Mouse (Mus musculus): ENCODE measurements at regions not wholly inside any gene's neighbourhood (a gene's known extent, or its start where the extent isn't known, plus 50 kb on each side); places are given as distances from the start of the nearest gene placed in this dataset.
A peak's percentile ranks its signal among the peaks of the same experiment; 100 is the strongest.

GRCm38 (mm10) chr1:18465303-18465829 is 200.4 kb upstream of the Defb41 start:
- ATAC-seq (ENCODE audit: low FRiP score) = no peak
- Histone ChIP-seq H3K4me3 (ENCODE audit: low read depth, low read length) (no peak overlapping the region), H3K9ac (ENCODE audit: low read depth, low read length) (no peak overlapping the region), H3K36me3 (ENCODE audit: control insufficient read depth, insufficient read depth, low read length) (no peaks in the 10 kb centered on the region), H3K9me3 (ENCODE audit: control insufficient read depth, low read length) (no peaks in the 10 kb centered on the region), H3K27me3 (ENCODE audit: control insufficient read depth, insufficient read depth, low read length) (no peaks in the 10 kb centered on the region), H3K4me1 (replicated peaks; ENCODE audit: control insufficient read depth, insufficient read depth, low read length) (peaks cover 2% of the 10 kb centered on the region; the same call in 1 of the 2 replicates), H3K4me2 (replicated peaks; ENCODE audit: low read depth, low read length) (no peak overlapping the region), H3K27ac (ENCODE audit: low read depth, low read length) (no peak overlapping the region)
- WGBS = 86% methylated on average over 3 of the region's 3 CpGs
- no peak for DNase-seq (ENCODE audit: low spot score)

GRCm38 (mm10) chr1:18463218-18463617 is 198.3 kb upstream of the Defb41 start:
- Histone ChIP-seq H3K9ac (ENCODE audit: low read depth, low read length) (no peak overlapping the region), H3K27ac (ENCODE audit: low read depth, low read length) (peak overlapping the region; percentile 47; the same call in 1 of the 2 replicates), H3K27me3 (ENCODE audit: control insufficient read depth, insufficient read depth, low read length) (no peaks in the 10 kb centered on the region), H3K4me3 (ENCODE audit: low read depth, low read length) (no peak overlapping the region), H3K4me1 (replicated peaks; ENCODE audit: control insufficient read depth, insufficient read depth, low read length) (peaks cover 2% of the 10 kb centered on the region; the same call in 1 of the 2 replicates), H3K9me3 (ENCODE audit: control insufficient read depth, low read length) (no peaks in the 10 kb centered on the region), H3K4me2 (replicated peaks; ENCODE audit: low read depth, low read length) (no peak overlapping the region), H3K36me3 (ENCODE audit: control insufficient read depth, insufficient read depth, low read length) (no peaks in the 10 kb centered on the region)
- ATAC-seq (ENCODE audit: low FRiP score) (peak; percentile 87), DNase-seq (ENCODE audit: low spot score) (peak; percentile 41)
- WGBS = 8% methylated on average over 1 of the region's 1 CpGs

GRCm38 (mm10) chr1:18416297-18416732 is 151.4 kb upstream of the Defb41 start:
- peak; percentile 95 for ATAC-seq (ENCODE audit: low FRiP score)
- H3K9me3 ChIP-seq (ENCODE audit: control insufficient read depth, low read length) = no peaks in the 10 kb centered on the region
- H3K4me3 ChIP-seq (ENCODE audit: low read depth, low read length) = no peak overlapping the region
- H3K4me2 ChIP-seq (replicated peaks; ENCODE audit: low read depth, low read length) = 0 out of 2 replicates have a peak overlapping the region, but pooled peaks have one; percentile 1
- peak; percentile 67 for DNase-seq (ENCODE audit: low spot score)
- H3K4me1 ChIP-seq (replicated peaks; ENCODE audit: control insufficient read depth, insufficient read depth, low read length) = no peaks in the 10 kb centered on the region
- H3K36me3 ChIP-seq (ENCODE audit: control insufficient read depth, insufficient read depth, low read length) = no peaks in the 10 kb centered on the region
- H3K9ac ChIP-seq (ENCODE audit: low read depth, low read length) = no peak overlapping the region
- H3K27me3 ChIP-seq (ENCODE audit: control insufficient read depth, insufficient read depth, low read length) = no peaks in the 10 kb centered on the region
- H3K27ac ChIP-seq (ENCODE audit: low read depth, low read length) = peak overlapping the region; percentile 47; the same call in 1 of the 2 replicates
- 18% methylated on average over 3 of the region's 3 CpGs for WGBS

GRCm38 (mm10) chr1:18415879-18416278 is 150.9 kb upstream of the Defb41 start:
- H3K4me2 ChIP-seq (replicated peaks; ENCODE audit: low read depth, low read length) = 0 out of 2 replicates have a peak overlapping the region, but pooled peaks have one; percentile 1
- ATAC-seq (ENCODE audit: low FRiP score) (peak; percentile 73), DNase-seq (ENCODE audit: low spot score) (peak; percentile 33)
- WGBS = 21% methylated on average over 2 of the region's 2 CpGs
- no peaks in the 10 kb centered on the region for H3K4me1 ChIP-seq (replicated peaks; ENCODE audit: control insufficient read depth, insufficient read depth, low read length)
- no peak overlapping the region for H3K9ac ChIP-seq (ENCODE audit: low read depth, low read length)
- H3K27me3 ChIP-seq (ENCODE audit: control insufficient read depth, insufficient read depth, low read length) = no peaks in the 10 kb centered on the region
- peak overlapping the region; percentile 47; the same call in 1 of the 2 replicates for H3K27ac ChIP-seq (ENCODE audit: low read depth, low read length)
- no peak overlapping the region for H3K4me3 ChIP-seq (ENCODE audit: low read depth, low read length)
- H3K36me3 ChIP-seq (ENCODE audit: control insufficient read depth, insufficient read depth, low read length) = no peaks in the 10 kb centered on the region
- H3K9me3 ChIP-seq (ENCODE audit: control insufficient read depth, low read length) = no peaks in the 10 kb centered on the region

GRCm38 (mm10) chr1:18412746-18413145 is 147.8 kb upstream of the Defb41 start:
- WGBS = 62% methylated on average over 2 of the region's 2 CpGs
- DNase-seq (ENCODE audit: low spot score) (peak; percentile 10), ATAC-seq (ENCODE audit: low FRiP score) (no peak)
- Histone ChIP-seq H3K27me3 (ENCODE audit: control insufficient read depth, insufficient read depth, low read length) (no peaks in the 10 kb centered on the region), H3K36me3 (ENCODE audit: control insufficient read depth, insufficient read depth, low read length) (no peaks in the 10 kb centered on the region), H3K4me1 (replicated peaks; ENCODE audit: control insufficient read depth, insufficient read depth, low read length) (no peaks in the 10 kb centered on the region), H3K9me3 (ENCODE audit: control insufficient read depth, low read length) (no peaks in the 10 kb centered on the region), H3K4me3 (ENCODE audit: low read depth, low read length) (no peak overlapping the region), H3K4me2 (replicated peaks; ENCODE audit: low read depth, low read length) (no peak overlapping the region), H3K27ac (ENCODE audit: low read depth, low read length) (no peak overlapping the region), H3K9ac (ENCODE audit: low read depth, low read length) (no peak overlapping the region)

GRCm38 (mm10) chr1:18389591-18389990 is 124.7 kb upstream of the Defb41 start:
- Histone ChIP-seq H3K27ac (ENCODE audit: low read depth, low read length) (no peak overlapping the region), H3K4me3 (ENCODE audit: low read depth, low read length) (no peak overlapping the region), H3K27me3 (ENCODE audit: control insufficient read depth, insufficient read depth, low read length) (no peaks in the 10 kb centered on the region), H3K9ac (ENCODE audit: low read depth, low read length) (no peak overlapping the region), H3K4me2 (replicated peaks; ENCODE audit: low read depth, low read length) (no peak overlapping the region), H3K36me3 (ENCODE audit: control insufficient read depth, insufficient read depth, low read length) (no peaks in the 10 kb centered on the region), H3K9me3 (ENCODE audit: control insufficient read depth, low read length) (no peaks in the 10 kb centered on the region), H3K4me1 (replicated peaks; ENCODE audit: control insufficient read depth, insufficient read depth, low read length) (no peaks in the 10 kb centered on the region)
- ATAC-seq (ENCODE audit: low FRiP score) (peak; percentile 43; the same call in 1 of the 2 replicates), DNase-seq (ENCODE audit: low spot score) (no peak)

GRCm38 (mm10) chr1:18384079-18384478 is 119.1 kb upstream of the Defb41 start:
- no peaks in the 10 kb centered on the region for H3K36me3 ChIP-seq (ENCODE audit: control insufficient read depth, insufficient read depth, low read length)
- no peak for DNase-seq (ENCODE audit: low spot score)
- no peak overlapping the region for H3K27ac ChIP-seq (ENCODE audit: low read depth, low read length)
- ATAC-seq (ENCODE audit: low FRiP score) = no peak
- no peak overlapping the region for H3K4me3 ChIP-seq (ENCODE audit: low read depth, low read length)
- 75% methylated on average over 4 of the region's 4 CpGs for WGBS
- H3K9me3 ChIP-seq (ENCODE audit: control insufficient read depth, low read length) = no peaks in the 10 kb centered on the region
- no peaks in the 10 kb centered on the region for H3K27me3 ChIP-seq (ENCODE audit: control insufficient read depth, insufficient read depth, low read length)
- H3K4me1 ChIP-seq (replicated peaks; ENCODE audit: control insufficient read depth, insufficient read depth, low read length) = no peaks in the 10 kb centered on the region
- H3K4me2 ChIP-seq (replicated peaks; ENCODE audit: low read depth, low read length) = no peak overlapping the region
- no peak overlapping the region for H3K9ac ChIP-seq (ENCODE audit: low read depth, low read length)

- H3K4me1 ChIP-seq (replicated peaks; ENCODE audit: control insufficient read depth, insufficient read depth, low read length) = no peaks in the 10 kb centered on the region
- no peak overlapping the region for H3K27ac ChIP-seq (ENCODE audit: low read depth, low read length)
- H3K4me3 ChIP-seq (ENCODE audit: low read depth, low read length) = no peak overlapping the region
- H3K4me2 ChIP-seq (replicated peaks; ENCODE audit: low read depth, low read length) = no peak overlapping the region
- DNase-seq (ENCODE audit: low spot score) (peak; percentile 42), ATAC-seq (ENCODE audit: low FRiP score) (no peak)
- H3K9ac ChIP-seq (ENCODE audit: low read depth, low read length) = no peak overlapping the region
- 64% methylated on average over 9 of the region's 9 CpGs for WGBS
- no peaks in the 10 kb centered on the region for H3K27me3 ChIP-seq (ENCODE audit: control insufficient read depth, insufficient read depth, low read length)
- H3K36me3 ChIP-seq (ENCODE audit: control insufficient read depth, insufficient read depth, low read length) = no peaks in the 10 kb centered on the region
- no peaks in the 10 kb centered on the region for H3K9me3 ChIP-seq (ENCODE audit: control insufficient read depth, low read length)
Observed at GRCm38 (mm10) chr1:18359951-18360731, 95.2 kb upstream of the Defb41 start.

- Histone ChIP-seq H3K4me3 (ENCODE audit: low read depth, low read length) (no peak overlapping the region), H3K9ac (ENCODE audit: low read depth, low read length) (no peak overlapping the region), H3K4me2 (replicated peaks; ENCODE audit: low read depth, low read length) (no peak overlapping the region), H3K36me3 (ENCODE audit: control insufficient read depth, insufficient read depth, low read length) (no peaks in the 10 kb centered on the region), H3K9me3 (ENCODE audit: control insufficient read depth, low read length) (no peaks in the 10 kb centered on the region), H3K27me3 (ENCODE audit: control insufficient read depth, insufficient read depth, low read length) (no peaks in the 10 kb centered on the region), H3K4me1 (replicated peaks; ENCODE audit: control insufficient read depth, insufficient read depth, low read length) (no peaks in the 10 kb centered on the region), H3K27ac (ENCODE audit: low read depth, low read length) (no peak overlapping the region)
- ATAC-seq (ENCODE audit: low FRiP score) (no peak), DNase-seq (ENCODE audit: low spot score) (no peak)
- WGBS = 93% methylated on average over 1 of the region's 1 CpGs
Observed at GRCm38 (mm10) chr1:18338871-18339270, 73.9 kb upstream of the Defb41 start.

Data from hindbrain, embryonic 11.5 days (tissue).